Mouse (Mus musculus) E14TG2a.4 (cell line): ENCODE data around the gene Rin3.

Experiments used
- CTCF ChIP-seq: conservative IDR thresholded peaks from 2 replicates; pipeline ENCODE4 v1.5.1; 2014; ENCODE audit warnings: low read length
- NANOG ChIP-seq: IDR thresholded peaks from 2 replicates; pipeline ENCODE4 v1.6.1; 2014; ENCODE audit warnings: borderline replicate concordance, low read length, mixed read lengths

GRCm38 (mm10) chr12:102262809-102263208 is 20.0 kb upstream of the Rin3 start:
- TF ChIP-seq CTCF (no peak), NANOG (no peak)
